ENCODE assay signal across 8 mouse cellular contexts in genomic region chr17:57274686-57275085, GRCm38 (mm10). TPM values are rescaled to one million over a fixed set of nuclear protein-coding genes. Genes with fewer than 3 reads are reported as not detected.
DNase-seq lines count a peak whose midpoint lies in the region; ATAC-seq and TF ChIP-seq lines count a peak whose summit lies in the region.

No protein-coding gene starts in this region.

- no peaks in the 10 kb centered on the region for H3K9me3 ChIP-seq in heart, postnatal 0 days (replicated peaks; ENCODE audit: control insufficient read depth, low read length)
- no peaks in the 10 kb centered on the region for H3K9me3 ChIP-seq in hindbrain, embryonic 15.5 days

- H3K4me1 ChIP-seq in heart, postnatal 0 days (ENCODE audit: control insufficient read depth, insufficient read depth) = peaks cover 7% of the 10 kb centered on the region; the same call in 1 of the 2 replicates
- H3K4me1 ChIP-seq in bone marrow macrophage, adult 2 months (ENCODE audit: control insufficient read depth, insufficient read depth, low read length) = peaks cover 11% of the 10 kb centered on the region
- H3K4me1 ChIP-seq in hindbrain, embryonic 15.5 days (replicated peaks) = peaks cover 26% of the 10 kb centered on the region

- 3% methylated on average over 15 of the region's 15 CpGs for WGBS in heart, postnatal 0 days
- WGBS in hindbrain, embryonic 15.5 days = 5% methylated on average over 15 of the region's 15 CpGs

- no peak for TF ChIP-seq EP300 in heart, postnatal 0 days (IDR thresholded peaks at IDR 0.05; ENCODE audit: low read depth)

- peak overlapping the region; percentile 51 for H3K4me3 ChIP-seq in heart, postnatal 0 days (ENCODE audit: low read depth, low read length)
- H3K4me3 ChIP-seq in bone marrow macrophage, adult 2 months (ENCODE audit: insufficient read depth, low read length) = peak overlapping the region; percentile 63
- H3K4me3 ChIP-seq in hindbrain, embryonic 15.5 days = peak overlapping the region; percentile 53

- TF ChIP-seq POLR2A in bone marrow macrophage, adult 2 months (IDR thresholded peaks at IDR 0.05; ENCODE audit: borderline replicate concordance, low read depth, low read length) = no peak

- no peaks in the 10 kb centered on the region for H3K36me3 ChIP-seq in heart, postnatal 0 days (replicated peaks; ENCODE audit: control insufficient read depth, insufficient read depth, low read length)
- no peaks in the 10 kb centered on the region for H3K36me3 ChIP-seq in hindbrain, embryonic 15.5 days

- no peak for ATAC-seq in heart, postnatal 0 days (ENCODE audit: insufficient read depth, low read depth)
- peak; percentile 2; the same call in 1 of the 2 replicates for ATAC-seq in hindbrain, embryonic 15.5 days (ENCODE audit: low FRiP score, low read depth)

- H3K27me3 ChIP-seq in heart, postnatal 0 days (ENCODE audit: control insufficient read depth, insufficient read depth, low read length) = 0 out of 2 replicates have a peak, but pooled peaks cover 7% of the 10 kb centered on the region
- H3K27me3 ChIP-seq in hindbrain, embryonic 15.5 days = peaks cover 13% of the 10 kb centered on the region

- intact Hi-C loops in heart, postnatal 36 days (cut with DNase I) = loop anchor here (1.0 to 10.0 kb wide), 2 partner anchors 24 to 660 kb away; partner anchors contain the start of gene Rpl36

- H3K4me2 ChIP-seq in heart, postnatal 0 days (ENCODE audit: low read depth, low read length) = peak overlapping the region; percentile 79
- peak overlapping the region; percentile 75 for H3K4me2 ChIP-seq in hindbrain, embryonic 15.5 days

- no peak overlapping the region for H3K27ac ChIP-seq in heart, postnatal 0 days (ENCODE audit: low read depth)
- peak overlapping the region; percentile 54 for H3K27ac ChIP-seq in bone marrow macrophage, adult 2 months (ENCODE audit: insufficient read depth, low read depth, low read length)
- H3K27ac ChIP-seq in hindbrain, embryonic 15.5 days (replicated peaks) = no peak overlapping the region

- no peak overlapping the region; the same call in 1 of the 2 replicates for H3K9ac ChIP-seq in heart, postnatal 0 days (replicated peaks; ENCODE audit: low read depth, low read length)
- peak overlapping the region; percentile 38; the same call in 1 of the 2 replicates for H3K9ac ChIP-seq in hindbrain, embryonic 15.5 days

- DNase-seq in heart, postnatal 0 days (ENCODE audit: low spot score) = no peak
- DNase-seq in heart, postnatal 36 days = no peak
- DNase-seq in neural tube, embryonic 10.5 days (ENCODE audit: extremely low spot score, low spot score) = peak; percentile 17
- no peak for DNase-seq in adrenal gland, adult 8-10 months
- no peak for DNase-seq in urinary bladder, postnatal 10 days (ENCODE audit: low spot score)
- DNase-seq in left cerebral cortex, adult 11 months (ENCODE audit: low spot score) = no peak

- no peak for TF ChIP-seq CTCF in heart, postnatal 0 days (IDR thresholded peaks at IDR 0.05; ENCODE audit: low read depth)
- no peak for TF ChIP-seq CTCF in bone marrow macrophage, adult 2 months (IDR thresholded peaks at IDR 0.05; ENCODE audit: low read depth, low read length)

RNA-seq across cellular contexts. Expression of gene Vav1, which starts 4.2 kb away (rescaled TPM):
- 2.6 and 2.7 TPM in 2 replicates for total RNA-seq in heart, postnatal 0 days (2014; rRNA removed; ENCODE audit: low replicate concordance)
- 1.0 TPM in 2 replicates for polyA plus RNA-seq in heart, postnatal 0 days (2015; fragmentation: Nextera tagmentation; extraction: Ambion mirVana)
- total RNA-seq in heart, postnatal 36 days (2021) = 1 to 10 TPM; 1.4 to 2.5 TPM
- 128 and 138 TPM in 2 replicates for polyA plus RNA-seq in bone marrow macrophage, adult 2 months (2012; ENCODE audit: insufficient read depth, insufficient read length, missing spikeins)
- polyA plus RNA-seq in hindbrain, embryonic 15.5 days (2015; fragmentation: Nextera tagmentation; extraction: Ambion mirVana) = 1.7 and 1.8 TPM in 2 replicates
- total RNA-seq in adrenal gland, adult 8-10 months (2022) = 1 to 10 TPM; 3.0 to 6.2 (median 4.1) TPM

RNA-seq across cellular contexts. Expression of gene Trip10, which starts 25.4 kb away (rescaled TPM):
- total RNA-seq in heart, postnatal 0 days (2014; rRNA removed; ENCODE audit: low replicate concordance) = 26.6 and 28.7 TPM in 2 replicates
- 32.3 and 32.4 TPM in 2 replicates for polyA plus RNA-seq in heart, postnatal 0 days (2015; fragmentation: Nextera tagmentation; extraction: Ambion mirVana)
- 100 to 1,000 TPM; 113 to 124 TPM for total RNA-seq in heart, postnatal 36 days (2021)
- polyA plus RNA-seq in bone marrow macrophage, adult 2 months (2012; ENCODE audit: insufficient read depth, insufficient read length, missing spikeins) = 24.6 and 26.6 TPM in 2 replicates
- 10.4 and 11.6 TPM in 2 replicates for polyA plus RNA-seq in hindbrain, embryonic 15.5 days (2015; fragmentation: Nextera tagmentation; extraction: Ambion mirVana)
- 10 to 100 TPM; 57.1 to 89.6 (median 72.8) TPM for total RNA-seq in adrenal gland, adult 8-10 months (2022)

RNA-seq across cellular contexts. Expression of gene Gpr108, which starts 26.4 kb away (rescaled TPM):
- total RNA-seq in heart, postnatal 0 days (2014; rRNA removed; ENCODE audit: low replicate concordance) = 30.1 and 41.2 TPM in 2 replicates
- 23.3 and 24.5 TPM in 2 replicates for polyA plus RNA-seq in heart, postnatal 0 days (2015; fragmentation: Nextera tagmentation; extraction: Ambion mirVana)
- total RNA-seq in heart, postnatal 36 days (2021) = 10 to 100 TPM; 32.0 to 32.1 TPM
- 60.4 and 60.7 TPM in 2 replicates for polyA plus RNA-seq in bone marrow macrophage, adult 2 months (2012; ENCODE audit: insufficient read depth, insufficient read length, missing spikeins)
- 22.3 and 24.0 TPM in 2 replicates for polyA plus RNA-seq in hindbrain, embryonic 15.5 days (2015; fragmentation: Nextera tagmentation; extraction: Ambion mirVana)
- 100 to 1,000 TPM in 3 of 4 experiments, 10 to 100 TPM in 1; 98.6 to 107 (median 102) TPM for total RNA-seq in adrenal gland, adult 8-10 months (2022)

RNA-seq across cellular contexts. Expression of gene C3, which starts 46.8 kb away (rescaled TPM):
- 32.5 and 41.7 TPM in 2 replicates for total RNA-seq in heart, postnatal 0 days (2014; rRNA removed; ENCODE audit: low replicate concordance)
- 23.4 and 25.6 TPM in 2 replicates for polyA plus RNA-seq in heart, postnatal 0 days (2015; fragmentation: Nextera tagmentation; extraction: Ambion mirVana)
- total RNA-seq in heart, postnatal 36 days (2021) = 10 to 100 TPM; 96.2 to 97.5 TPM
- 89.2 and 101 TPM in 2 replicates for polyA plus RNA-seq in bone marrow macrophage, adult 2 months (2012; ENCODE audit: insufficient read depth, insufficient read length, missing spikeins)
- 1.2 and 1.9 TPM in 2 replicates for polyA plus RNA-seq in hindbrain, embryonic 15.5 days (2015; fragmentation: Nextera tagmentation; extraction: Ambion mirVana)
- 1,000 to 10,000 TPM in 1 of 4 experiments, 100 to 1,000 TPM in 1, 10 to 100 TPM in 2; 36.4 to 1,135 (median 245) TPM for total RNA-seq in adrenal gland, adult 8-10 months (2022)
